Mouse (Mus musculus): Measurements from ENCODE around the gene Tmem211. TPM values are rescaled to one million over a fixed set of nuclear protein-coding genes. Genes with fewer than 3 reads are reported as not detected.
A peak's percentile ranks its signal among the peaks of the same experiment; 100 is the strongest.

Gene Tmem211
- polyA plus RNA-seq, 1 experiment from 2014 or later, result 0.46 TPM

GRCm38 (mm10) chr5:113219876-113220275 is 6.8 kb upstream of the Tmem211 start:
- H3K9me3 ChIP-seq (ENCODE audit: control insufficient read depth, low read length), result no peaks in the 10 kb centered on the region
- no peak overlapping the region for H3K9ac ChIP-seq (ENCODE audit: low read length)
- H3K4me3 ChIP-seq (ENCODE audit: low read depth, low read length), result no peak overlapping the region; the same call in 1 of the 2 replicates
- 41% methylated on average over 7 of the region's 7 CpGs for WGBS
- no peaks in the 10 kb centered on the region for H3K36me3 ChIP-seq (ENCODE audit: control insufficient read depth, insufficient read depth, low read length)
- TF ChIP-seq EP300 (optimal IDR thresholded peaks at IDR 0.05) (no peak), CTCF (IDR thresholded peaks at IDR 0.05; ENCODE audit: low read depth) (no peak)
- DNase-seq (ENCODE audit: low spot score), result no peak
- ATAC-seq (ENCODE audit: low FRiP score, low TSS enrichment), result no peak
- 0 out of 2 replicates have a peak, but pooled peaks cover 3% of the 10 kb centered on the region for H3K4me1 ChIP-seq (replicated peaks; ENCODE audit: control insufficient read depth, insufficient read depth)
- H3K4me2 ChIP-seq (replicated peaks; ENCODE audit: low read depth), result peak overlapping the region; percentile 94
- peak overlapping the region; percentile 73 for H3K27ac ChIP-seq (replicated peaks)
- H3K27me3 ChIP-seq (ENCODE audit: control insufficient read depth, insufficient read depth, low read length), result no peaks in the 10 kb centered on the region

GRCm38 (mm10) chr5:113220383-113221146 is 6.1 kb upstream of the Tmem211 start:
- Histone ChIP-seq H3K4me2 (replicated peaks; ENCODE audit: low read depth) (peak overlapping the region; percentile 94), H3K9me3 (ENCODE audit: control insufficient read depth, low read length) (no peaks in the 10 kb centered on the region), H3K9ac (ENCODE audit: low read length) (peak overlapping the region; percentile 80), H3K27ac (replicated peaks) (peak overlapping the region; percentile 73), H3K27me3 (ENCODE audit: control insufficient read depth, insufficient read depth, low read length) (no peaks in the 10 kb centered on the region), H3K36me3 (ENCODE audit: control insufficient read depth, insufficient read depth, low read length) (no peaks in the 10 kb centered on the region), H3K4me1 (replicated peaks; ENCODE audit: control insufficient read depth, insufficient read depth) (0 out of 2 replicates have a peak, but pooled peaks cover 3% of the 10 kb centered on the region), H3K4me3 (ENCODE audit: low read depth, low read length) (peak overlapping the region; percentile 77)
- peak; percentile 50 for ATAC-seq (ENCODE audit: low FRiP score, low TSS enrichment)
- WGBS, result 5% methylated on average over 55 of the region's 64 CpGs
- DNase-seq (ENCODE audit: low spot score), result peak; percentile 78
- TF ChIP-seq CTCF (IDR thresholded peaks at IDR 0.05; ENCODE audit: low read depth) (peak; percentile 9; the same call in 1 of the 2 replicates), EP300 (optimal IDR thresholded peaks at IDR 0.05) (no peak)

- Histone ChIP-seq H3K36me3 (ENCODE audit: control insufficient read depth, insufficient read depth, low read length) (no peaks in the 10 kb centered on the region), H3K27me3 (ENCODE audit: control insufficient read depth, insufficient read depth, low read length) (no peaks in the 10 kb centered on the region), H3K4me1 (replicated peaks; ENCODE audit: control insufficient read depth, insufficient read depth) (0 out of 2 replicates have a peak, but pooled peaks cover 3% of the 10 kb centered on the region), H3K27ac (replicated peaks) (peak within 1 kb of the TSS; percentile 73), H3K4me3 (ENCODE audit: low read depth, low read length) (peak within 1 kb of the TSS; percentile 77), H3K4me2 (replicated peaks; ENCODE audit: low read depth) (peak within 1 kb of the TSS; percentile 94), H3K9ac (ENCODE audit: low read length) (peak within 1 kb of the TSS; percentile 80), H3K9me3 (ENCODE audit: control insufficient read depth, low read length) (no peaks in the 10 kb centered on the region)
- DNase-seq (ENCODE audit: low spot score) (peak; percentile 84), ATAC-seq (ENCODE audit: low FRiP score, low TSS enrichment) (peak; percentile 34; the same call in 1 of the 2 replicates)
- TF ChIP-seq EP300 (optimal IDR thresholded peaks at IDR 0.05) (no peak), CTCF (IDR thresholded peaks at IDR 0.05; ENCODE audit: low read depth) (peak; percentile 82)
- WGBS, result 10% methylated on average over 47 of the region's 62 CpGs
These were observed 5.4 kb upstream of the Tmem211 start, which contains the start of gene 2900026A02Rik for GRCm38 (mm10) chr5:113221147-113221865. Gene 2900026A02Rik (minus strand): TSS chr5:113221236.

GRCm38 (mm10) chr5:113223888-113224287 is 2.8 kb upstream of the Tmem211 start:
- no peaks in the 10 kb centered on the region for H3K4me1 ChIP-seq (replicated peaks; ENCODE audit: control insufficient read depth, insufficient read depth)
- H3K4me2 ChIP-seq (replicated peaks; ENCODE audit: low read depth), result no peak overlapping the region
- ATAC-seq (ENCODE audit: low FRiP score, low TSS enrichment) (no peak), DNase-seq (ENCODE audit: low spot score) (no peak)
- H3K9me3 ChIP-seq (ENCODE audit: control insufficient read depth, low read length), result no peaks in the 10 kb centered on the region
- H3K4me3 ChIP-seq (ENCODE audit: low read depth, low read length), result no peak overlapping the region
- no peak overlapping the region for H3K9ac ChIP-seq (ENCODE audit: low read length)
- WGBS, result 42% methylated on average over 4 of the region's 4 CpGs
- TF ChIP-seq CTCF (IDR thresholded peaks at IDR 0.05; ENCODE audit: low read depth) (no peak), EP300 (optimal IDR thresholded peaks at IDR 0.05) (no peak)
- H3K36me3 ChIP-seq (ENCODE audit: control insufficient read depth, insufficient read depth, low read length), result no peaks in the 10 kb centered on the region
- 0 out of 2 replicates have a peak overlapping the region, but pooled peaks have one; percentile 18 for H3K27ac ChIP-seq (replicated peaks)
- H3K27me3 ChIP-seq (ENCODE audit: control insufficient read depth, insufficient read depth, low read length), result no peaks in the 10 kb centered on the region

- DNase-seq (ENCODE audit: low spot score) (no peak), ATAC-seq (ENCODE audit: low FRiP score, low TSS enrichment) (no peak)
- H3K27me3 ChIP-seq (ENCODE audit: control insufficient read depth, insufficient read depth, low read length), result no peaks in the 10 kb centered on the region
- no peaks in the 10 kb centered on the region for H3K4me1 ChIP-seq (replicated peaks; ENCODE audit: control insufficient read depth, insufficient read depth)
- 48% methylated on average over 10 of the region's 10 CpGs for WGBS
- no peak overlapping the region for H3K4me3 ChIP-seq (ENCODE audit: low read depth, low read length)
- no peak overlapping the region for H3K9ac ChIP-seq (ENCODE audit: low read length)
- no peak overlapping the region for H3K4me2 ChIP-seq (replicated peaks; ENCODE audit: low read depth)
- TF ChIP-seq EP300 (optimal IDR thresholded peaks at IDR 0.05) (no peak), CTCF (IDR thresholded peaks at IDR 0.05; ENCODE audit: low read depth) (no peak)
- no peaks in the 10 kb centered on the region for H3K36me3 ChIP-seq (ENCODE audit: control insufficient read depth, insufficient read depth, low read length)
- H3K9me3 ChIP-seq (ENCODE audit: control insufficient read depth, low read length), result no peaks in the 10 kb centered on the region
- no peak overlapping the region for H3K27ac ChIP-seq (replicated peaks)
These were observed 1.4 kb upstream of the Tmem211 start for GRCm38 (mm10) chr5:113225271-113225670.
